8 mouse cellular contexts compared by ENCODE assay signal in genomic region chr16:37990553-37991344, GRCm38 (mm10).
A peak's percentile ranks its signal among the peaks of the same experiment; 100 is the strongest.
DNase-seq lines count a peak whose midpoint lies in the region; ATAC-seq and TF ChIP-seq lines count a peak whose summit lies in the region.
"Had no signal": no experiment of that assay in that cellular context is flagged by ENCODE, and none has a peak within 500 bp of the region (broad histone marks: within the 10 kb centered on the region; RNA-seq: fewer than 3 reads in every experiment).

No protein-coding gene starts in this region.

- no peaks in the 10 kb centered on the region for H3K27me3 ChIP-seq in ES-Bruce4 (ENCODE audit: control insufficient read depth, insufficient read depth, low read length, poor library complexity, severe bottlenecking)
- H3K27me3 ChIP-seq in hindbrain, embryonic 15.5 days = no peaks in the 10 kb centered on the region
- H3K27me3 ChIP-seq: limb, embryonic 12.5 days had no signal

- ATAC-seq in hindbrain, embryonic 15.5 days (ENCODE audit: low FRiP score, low read depth) = peak; percentile 89

- no peak for TF ChIP-seq POLR2A in ES-Bruce4 (IDR thresholded peaks at IDR 0.05; ENCODE audit: insufficient read depth, low read length)
- no peak for TF ChIP-seq POLR2A in brain, embryonic 14.5 days (IDR thresholded peaks at IDR 0.05; ENCODE audit: borderline replicate concordance, extremely low read depth, insufficient read depth, insufficient read length, poor library complexity, severe bottlenecking)

- peaks cover 4% of the 10 kb centered on the region for H3K4me1 ChIP-seq in ES-Bruce4 (ENCODE audit: control insufficient read depth, insufficient read depth, low read length)
- H3K4me1 ChIP-seq in hindbrain, embryonic 15.5 days (replicated peaks) = peaks cover 22% of the 10 kb centered on the region

- H3K9me3 ChIP-seq in ES-Bruce4 (replicated peaks; ENCODE audit: control insufficient read depth, insufficient read depth, low read length, poor library complexity, severe bottlenecking) = no peaks in the 10 kb centered on the region
- no peaks in the 10 kb centered on the region for H3K9me3 ChIP-seq in hindbrain, embryonic 15.5 days
- H3K9me3 ChIP-seq: limb, embryonic 12.5 days had no signal

- WGBS in hindbrain, embryonic 15.5 days = 11% methylated on average over 10 of the region's 10 CpGs

- H3K4me3 ChIP-seq in ES-Bruce4 (ENCODE audit: low read depth, low read length) = no peak overlapping the region
- no peak overlapping the region for H3K4me3 ChIP-seq in hindbrain, embryonic 15.5 days
- H3K4me3 ChIP-seq: limb, embryonic 12.5 days had no signal

- H3K27ac ChIP-seq in ES-Bruce4 (ENCODE audit: insufficient read depth, low read length) = no peak overlapping the region
- peak overlapping the region; percentile 81 for H3K27ac ChIP-seq in hindbrain, embryonic 15.5 days (replicated peaks)
- H3K27ac ChIP-seq: limb, embryonic 12.5 days had no signal

- H3K4me2 ChIP-seq in hindbrain, embryonic 15.5 days = peak overlapping the region; percentile 9; the same call in 1 of the 2 replicates
- H3K4me2 ChIP-seq: limb, embryonic 12.5 days had no signal

- TF ChIP-seq CTCF in ES-Bruce4 (IDR thresholded peaks at IDR 0.05; ENCODE audit: low read depth, low read length) = peak; percentile 14
- peak; percentile 44; the same call in 1 of the 2 replicates for TF ChIP-seq CTCF in brain, embryonic 14.5 days (IDR thresholded peaks at IDR 0.05; ENCODE audit: borderline replicate concordance, extremely low read depth, insufficient read depth, insufficient read length)

- TF ChIP-seq EP300 in ES-Bruce4 (IDR thresholded peaks at IDR 0.05; ENCODE audit: insufficient read depth, low read depth, low read length) = no peak

- DNase-seq in brain, embryonic 14.5 days (ENCODE audit: low read depth) = peak; percentile 96
- DNase-seq in lung, postnatal 14 days = peak; percentile 23
- DNase-seq in telencephalon, adult 2 months (ENCODE audit: low read depth, low spot score) = peak; percentile 18
- no peak for DNase-seq in ovary, adult 18-20 months (ENCODE audit: low spot score)
- DNase-seq in adrenal gland, postnatal 4 days (ENCODE audit: low spot score in 2 of 2) = no peak

- H3K36me3 ChIP-seq in ES-Bruce4 (ENCODE audit: control insufficient read depth, insufficient read depth, low read length, poor library complexity, severe bottlenecking) = no peaks in the 10 kb centered on the region
- no peaks in the 10 kb centered on the region for H3K36me3 ChIP-seq in hindbrain, embryonic 15.5 days
- H3K36me3 ChIP-seq: limb, embryonic 12.5 days had no signal

- no peak overlapping the region for H3K9ac ChIP-seq in ES-Bruce4 (ENCODE audit: low read depth, poor library complexity, severe bottlenecking)
- H3K9ac ChIP-seq in hindbrain, embryonic 15.5 days = peak overlapping the region; percentile 28; the same call in 1 of the 2 replicates
- H3K9ac ChIP-seq: limb, embryonic 12.5 days had no signal

Comparison
In these comparisons a context has a peak if more than half of its experiments do, and no peak if none do; other contexts are left out.
1. DNase-seq: peak in brain, embryonic 14.5 days (single experiment), lung, postnatal 14 days (single experiment) and telencephalon, adult 2 months (single experiment); none in ovary, adult 18-20 months (single experiment) and adrenal gland, postnatal 4 days (0 of 2).